Mouse (Mus musculus) intestine, embryonic 16.5 days (tissue): ENCODE measurements at regions not wholly inside any gene's neighbourhood (a gene's known extent, or its start where the extent isn't known, plus 50 kb on each side); places are given as distances from the start of the nearest gene placed in this dataset.

Experiments
- ATAC-seq: fragments of 200-750 bp; cut with Nextera tagmentation; 2 replicates; pipeline ENCODE4 v1.8.0; 2017; ENCODE audit warnings: moderate TSS enrichment, moderate library complexity
- H3K27ac ChIP-seq: fragments of 300-500 bp; sonication (generic); 2 replicates; pipeline ENCODE4 v1.5.1; 2014; ENCODE audit warnings: mild to moderate bottlenecking, low read length
- H3K27me3 ChIP-seq: fragments of 300-500 bp; sonication (generic); replicated peaks from 2 replicates; pipeline ENCODE4 v1.6.1; 2014; ENCODE audit warnings: low read length, control low read depth, mixed read lengths; ENCODE audit not compliant: control insufficient read depth, insufficient read depth
- H3K36me3 ChIP-seq: fragments of 300-500 bp; sonication (generic); 2 replicates; pipeline ENCODE4 v1.6.1; 2014; ENCODE audit warnings: low read length, control low read depth; ENCODE audit not compliant: control insufficient read depth, insufficient read depth
- H3K4me1 ChIP-seq: fragments of 300-500 bp; sonication (generic); 2 replicates; pipeline ENCODE4 v1.6.1; 2014; ENCODE audit warnings: low read length, control low read depth, mixed read lengths; ENCODE audit not compliant: control insufficient read depth, insufficient read depth
- H3K4me2 ChIP-seq: fragments of 300-500 bp; sonication (generic); 2 replicates; pipeline ENCODE4 v1.6.1; 2014; ENCODE audit warnings: low read depth, low read length, control low read depth
- H3K4me3 ChIP-seq: fragments of 300-500 bp; sonication (generic); 2 replicates; pipeline ENCODE4 v1.5.1; 2014; ENCODE audit warnings: mild to moderate bottlenecking, low read length
- H3K9ac ChIP-seq: fragments of 300-500 bp; sonication (generic); 2 replicates; pipeline ENCODE4 v1.6.1; 2014; ENCODE audit warnings: low read depth, low read length
- H3K9me3 ChIP-seq: fragments of 300-500 bp; sonication (generic); 2 replicates; pipeline ENCODE4 v1.6.1; 2016; ENCODE audit warnings: low read length, control low read depth; ENCODE audit not compliant: control insufficient read depth
- WGBS: fragments of 180-500 bp; shearing (Covaris S2); extraction: QIAGEN DNeasy Blood & Tissue Kit; methylation state at CpG from one replicate; pipeline ENCODE4 v1.1.7; 2014; 5-methylcytosine and 5-hydroxymethylcytosine counted together

- Histone ChIP-seq H3K27ac (no peak overlapping the region), H3K9me3 (no peaks in the 10 kb centered on the region), H3K9ac (no peak overlapping the region), H3K27me3 (no peaks in the 10 kb centered on the region), H3K4me1 (no peaks in the 10 kb centered on the region), H3K36me3 (no peaks in the 10 kb centered on the region), H3K4me3 (no peak overlapping the region), H3K4me2 (no peak overlapping the region)
- 88% methylated on average over 1 of the region's 1 CpGs for WGBS
- ATAC-seq: no peak
Observed at GRCm38 (mm10) chr9:9606322-9606721, 367.4 kb upstream of the Arhgap42 start.

- Histone ChIP-seq H3K36me3 (no peaks in the 10 kb centered on the region), H3K9ac (no peak overlapping the region), H3K4me2 (no peak overlapping the region), H3K27ac (no peak overlapping the region), H3K27me3 (no peaks in the 10 kb centered on the region), H3K4me3 (no peak overlapping the region), H3K9me3 (no peaks in the 10 kb centered on the region), H3K4me1 (no peaks in the 10 kb centered on the region)
- ATAC-seq: no peak
Observed at GRCm38 (mm10) chr9:9591263-9591662, 352.4 kb upstream of the Arhgap42 start.

- H3K4me1 ChIP-seq: no peaks in the 10 kb centered on the region
- WGBS: 70% methylated on average over 2 of the region's 2 CpGs
- ATAC-seq: no peak
- no peaks in the 10 kb centered on the region for H3K36me3 ChIP-seq
- H3K9ac ChIP-seq: no peak overlapping the region
- no peak overlapping the region for H3K27ac ChIP-seq
- H3K9me3 ChIP-seq: no peaks in the 10 kb centered on the region
- no peaks in the 10 kb centered on the region for H3K27me3 ChIP-seq
- no peak overlapping the region for H3K4me2 ChIP-seq
- H3K4me3 ChIP-seq: no peak overlapping the region
Observed at GRCm38 (mm10) chr9:9583011-9583605, 344.2 kb upstream of the Arhgap42 start.

GRCm38 (mm10) chr9:9582301-9583010 is 343.6 kb upstream of the Arhgap42 start:
- 89% methylated on average over 3 of the region's 3 CpGs for WGBS
- Histone ChIP-seq H3K36me3 (no peaks in the 10 kb centered on the region), H3K27ac (no peak overlapping the region), H3K4me3 (no peak overlapping the region), H3K4me2 (no peak overlapping the region), H3K9ac (no peak overlapping the region), H3K27me3 (no peaks in the 10 kb centered on the region), H3K9me3 (no peaks in the 10 kb centered on the region), H3K4me1 (no peaks in the 10 kb centered on the region)
- ATAC-seq: no peak

GRCm38 (mm10) chr9:9568040-9568649 is 329.2 kb upstream of the Arhgap42 start:
- Histone ChIP-seq H3K4me3 (no peak overlapping the region), H3K27me3 (no peaks in the 10 kb centered on the region), H3K9ac (no peak overlapping the region), H3K9me3 (no peaks in the 10 kb centered on the region), H3K4me2 (no peak overlapping the region), H3K36me3 (no peaks in the 10 kb centered on the region), H3K27ac (no peak overlapping the region), H3K4me1 (no peaks in the 10 kb centered on the region)
- 61% methylated on average over 5 of the region's 5 CpGs for WGBS
- ATAC-seq: no peak

GRCm38 (mm10) chr9:9564551-9564950 is 325.6 kb upstream of the Arhgap42 start:
- Histone ChIP-seq H3K4me3 (no peak overlapping the region), H3K9me3 (no peaks in the 10 kb centered on the region)

GRCm38 (mm10) chr9:9548657-9549056 is 309.8 kb upstream of the Arhgap42 start:
- ATAC-seq: no peak
- Histone ChIP-seq H3K27ac (no peak overlapping the region), H3K9ac (no peak overlapping the region), H3K4me3 (no peak overlapping the region), H3K4me2 (no peak overlapping the region), H3K9me3 (no peaks in the 10 kb centered on the region), H3K27me3 (no peaks in the 10 kb centered on the region), H3K36me3 (no peaks in the 10 kb centered on the region), H3K4me1 (no peaks in the 10 kb centered on the region)

More at GRCm38 (mm10) chr9:9564551-9564950, 325.6 kb upstream of the Arhgap42 start:
- Histone ChIP-seq H3K4me1 (no peaks in the 10 kb centered on the region), H3K9ac (no peak overlapping the region), H3K4me2 (no peak overlapping the region), H3K36me3 (no peaks in the 10 kb centered on the region), H3K27me3 (no peaks in the 10 kb centered on the region), H3K27ac (no peak overlapping the region)
- ATAC-seq: no peak

GRCm38 (mm10) chr9:9547570-9547969 is 308.7 kb upstream of the Arhgap42 start:
- H3K4me3 ChIP-seq: no peak overlapping the region
- H3K9me3 ChIP-seq: no peaks in the 10 kb centered on the region
- no peak overlapping the region for H3K27ac ChIP-seq
- H3K27me3 ChIP-seq: no peaks in the 10 kb centered on the region
- H3K9ac ChIP-seq: no peak overlapping the region
- H3K36me3 ChIP-seq: no peaks in the 10 kb centered on the region
- 77% methylated on average over 3 of the region's 3 CpGs for WGBS
- no peak overlapping the region for H3K4me2 ChIP-seq
- no peak for ATAC-seq
- H3K4me1 ChIP-seq: no peaks in the 10 kb centered on the region

GRCm38 (mm10) chr9:9547121-9547520 is 308.2 kb upstream of the Arhgap42 start:
- H3K4me3 ChIP-seq: no peak overlapping the region
- H3K9ac ChIP-seq: no peak overlapping the region
- H3K36me3 ChIP-seq: no peaks in the 10 kb centered on the region
- H3K27me3 ChIP-seq: no peaks in the 10 kb centered on the region
- H3K4me1 ChIP-seq: no peaks in the 10 kb centered on the region
- 89% methylated on average over 2 of the region's 2 CpGs for WGBS
- no peaks in the 10 kb centered on the region for H3K9me3 ChIP-seq
- no peak overlapping the region for H3K27ac ChIP-seq
- no peak for ATAC-seq
- H3K4me2 ChIP-seq: no peak overlapping the region
